Comparison of ENCODE assay signal across 8 mouse cellular contexts in the genomic region with DNA sequence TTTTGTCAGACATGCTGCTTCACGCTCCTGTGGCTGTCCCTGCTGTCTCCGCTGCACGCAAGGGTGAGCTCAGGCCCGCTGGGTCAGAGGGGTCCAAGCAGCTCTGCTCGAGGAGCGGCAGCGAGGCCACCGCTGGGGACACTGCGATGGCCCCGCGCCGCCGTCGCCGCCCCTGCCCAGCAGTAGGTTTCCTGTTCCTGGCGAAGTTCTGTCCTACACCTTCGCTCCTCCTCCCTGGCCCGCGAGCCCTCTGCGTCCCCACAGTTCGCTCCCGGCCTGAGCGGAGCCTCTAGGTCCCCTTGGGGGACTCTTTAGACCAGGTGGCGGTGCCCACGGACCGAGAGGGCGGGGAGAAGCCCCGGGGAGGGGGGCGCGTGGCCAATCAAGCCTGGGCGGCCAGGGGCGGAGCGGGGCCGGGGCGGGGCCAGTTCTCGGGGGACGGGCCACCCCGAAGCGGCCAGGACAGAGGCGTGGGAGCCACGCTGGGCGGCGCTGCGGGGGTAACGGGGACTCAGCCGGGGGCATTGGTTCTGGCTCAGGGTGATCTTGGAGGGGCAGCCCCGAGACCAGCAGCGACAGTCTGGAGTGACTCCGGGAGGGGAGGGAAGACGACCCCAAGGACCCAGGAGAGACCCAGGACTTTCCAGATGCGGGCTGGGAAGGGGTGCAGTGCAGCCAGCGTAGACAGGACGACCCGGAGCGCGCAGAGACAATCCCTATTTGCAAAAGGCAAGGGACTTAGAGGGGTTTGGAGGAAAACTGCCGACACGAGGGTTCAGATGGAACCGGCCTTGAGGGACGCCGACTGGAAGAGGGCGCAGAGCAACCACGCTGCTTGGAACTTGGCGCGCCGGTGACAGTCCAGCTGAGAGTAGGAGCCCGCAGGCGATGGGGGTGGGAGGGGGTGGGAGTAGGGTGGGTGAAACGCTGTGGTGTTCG. TPM values are rescaled to one million over a fixed set of nuclear protein-coding genes. Genes with fewer than 3 reads are reported as not detected.
DNase-seq lines count a peak whose midpoint lies in the region; ATAC-seq and TF ChIP-seq lines count a peak whose summit lies in the region.

Gene Itpr2 (minus strand): TSS at position 358 of the 939 bp plus-strand sequence.

- intact Hi-C loops in left cerebral cortex, postnatal 10 days (cut with DNase I), result loop anchor here (5.0 kb wide), 1 partner anchor 90 kb away; no protein-coding TSS in a partner anchor

- H3K9ac ChIP-seq in hindbrain, postnatal 0 days (replicated peaks; ENCODE audit: low read length), result peak within 1 kb of the TSS; percentile 55

- H3K27me3 ChIP-seq in hindbrain, postnatal 0 days (ENCODE audit: insufficient read depth, low read length), result 0 out of 2 replicates have a peak, but pooled peaks cover 6% of the 10 kb centered on the region

- peak; percentile 95 for ATAC-seq in hindbrain, postnatal 0 days
- ATAC-seq in megakaryocyte progenitor cell, adult 5-6 weeks (replicated peaks; ENCODE audit: poor library complexity), result peak; percentile 72

- no peaks in the 10 kb centered on the region for H3K36me3 ChIP-seq in hindbrain, postnatal 0 days (ENCODE audit: insufficient read depth, low read length)

- TF ChIP-seq CTCF in cortical plate, adult 2 months (IDR thresholded peaks at IDR 0.05; ENCODE audit: extremely low read depth, insufficient read depth, low read length), result no peak
- TF ChIP-seq CTCF in hindbrain, postnatal 0 days (IDR thresholded peaks at IDR 0.05; ENCODE audit: low read depth), result no peak

- WGBS in hindbrain, postnatal 0 days, result under 1% methylated on average over 65 of the region's 70 CpGs

- H3K4me2 ChIP-seq in hindbrain, postnatal 0 days (ENCODE audit: low read depth, low read length), result peak within 1 kb of the TSS; percentile 83

- TF ChIP-seq POLR2A in cortical plate, adult 2 months (IDR thresholded peaks at IDR 0.05; ENCODE audit: extremely low read depth, insufficient read depth, low read length), result no peak

- H3K4me1 ChIP-seq in cortical plate, adult 2 months (ENCODE audit: control insufficient read depth, insufficient read depth, low read length), result no peaks in the 10 kb centered on the region
- H3K4me1 ChIP-seq in hindbrain, postnatal 0 days (ENCODE audit: insufficient read depth, low read length), result no peaks in the 10 kb centered on the region

- peak within 1 kb of the TSS; percentile 91 for H3K27ac ChIP-seq in cortical plate, adult 2 months (ENCODE audit: insufficient read depth, low read length)
- H3K27ac ChIP-seq in hindbrain, postnatal 0 days, result peak within 1 kb of the TSS; percentile 83

- DNase-seq in adipocyte (ENCODE audit: low spot score), result peak; percentile 71
- peak; percentile 76 to 81 for DNase-seq in gastrocnemius, adult 8-10 months (ENCODE audit: low spot score in 2 of 2)
- peak; percentile 78 for DNase-seq in hindbrain, postnatal 0 days (ENCODE audit: low spot score)
- DNase-seq in left cerebral cortex, postnatal 10 days (ENCODE audit: extremely low spot score in 1 of 2, low spot score in 2 of 2), result peak; percentile 67 to 93
- DNase-seq in right cerebral cortex, postnatal 14 days, result peak; percentile 74
- peak; percentile 85 to 89 for DNase-seq in urinary bladder, postnatal 36 days (ENCODE audit: low spot score in 2 of 2)

- peak within 1 kb of the TSS; percentile 76 for H3K4me3 ChIP-seq in cortical plate, adult 2 months (ENCODE audit: insufficient read depth, low read length)
- H3K4me3 ChIP-seq in hindbrain, postnatal 0 days (ENCODE audit: low read length), result peak within 1 kb of the TSS; percentile 56

- no peaks in the 10 kb centered on the region for H3K9me3 ChIP-seq in hindbrain, postnatal 0 days (ENCODE audit: low read length)

RNA-seq across cellular contexts. Expression of gene Itpr2, which starts in this region (rescaled TPM):
- 8.1 and 8.5 TPM in 2 replicates for polyA plus RNA-seq in cortical plate, adult 2 months (2012; rRNA removed)
- total RNA-seq in gastrocnemius, adult 8-10 months (2022), result 1 to 10 TPM; 4.1 to 6.2 (median 5.0) TPM
- 15.7 and 22.9 TPM in 2 replicates for total RNA-seq in hindbrain, postnatal 0 days (2014; rRNA removed)
- 15.3 and 15.7 TPM in 2 replicates for polyA plus RNA-seq in hindbrain, postnatal 0 days (2015; fragmentation: Nextera tagmentation; extraction: Ambion mirVana)
- 10 to 100 TPM; 17.0 to 19.3 TPM for total RNA-seq in left cerebral cortex, postnatal 10 days (2021)
- total RNA-seq in megakaryocyte progenitor cell, adult 5-6 weeks (2015), result 5.2 and 6.9 TPM in 2 replicates
- 11.0 and 13.3 TPM in 2 replicates for total RNA-seq in megakaryocyte progenitor cell, adult 5-6 weeks (2017)

Comparison
In these comparisons a context has a peak if more than half of its experiments do, and no peak if none do; other contexts are left out.
1. Peak in every context shown above with its lines: DNase-seq, ATAC-seq, H3K4me3 ChIP-seq and H3K27ac ChIP-seq.